Mouse (Mus musculus): ENCODE data around the gene Sf3a3.

DNA sequence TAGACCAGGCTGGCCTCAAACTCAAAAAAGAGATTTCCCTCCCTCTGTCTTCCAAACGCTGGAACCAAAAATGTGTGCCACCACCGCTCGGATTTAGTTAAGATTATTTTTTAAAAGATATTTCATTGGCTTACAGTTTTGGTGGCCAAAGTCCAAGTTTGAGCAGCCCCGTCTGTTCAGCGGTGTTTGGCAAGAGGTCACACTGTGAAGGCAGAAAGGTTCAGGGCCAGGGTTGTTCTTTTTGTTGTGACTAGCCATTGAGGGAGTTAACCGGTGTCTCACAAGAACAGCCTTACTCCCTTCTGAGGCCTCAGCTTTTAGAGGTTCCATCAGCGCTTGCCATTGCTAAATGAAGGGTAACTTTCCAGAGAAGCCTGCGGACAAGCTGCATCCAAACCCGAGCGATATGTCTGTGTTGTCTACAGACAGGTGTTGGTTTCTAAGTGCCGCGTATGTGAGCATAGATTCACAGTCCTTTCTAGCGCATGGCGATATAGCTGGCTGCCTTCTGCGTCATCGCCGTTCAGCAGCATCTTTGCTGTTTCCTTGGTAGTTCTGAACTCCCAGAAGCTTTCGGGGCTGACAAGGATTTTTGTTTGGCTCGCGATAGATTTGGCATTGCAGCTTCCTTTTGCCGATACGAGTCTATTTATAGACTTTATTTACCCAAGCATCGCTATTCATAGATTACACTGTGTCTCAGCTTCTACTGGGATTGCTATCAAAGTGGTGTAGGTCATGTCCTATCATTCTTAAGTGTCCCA is 51.4 kb downstream of the Sf3a3 start:
- TF ChIP-seq CTCF (IDR thresholded peaks at IDR 0.05; ENCODE audit: low read depth) (no peak), EP300 (IDR thresholded peaks at IDR 0.05; ENCODE audit: low read depth) (no peak)
